Mouse (Mus musculus): ENCODE results near the gene Slc16a3. TPM values are rescaled to one million over a fixed set of nuclear protein-coding genes. Genes with fewer than 3 reads are reported as not detected.
A peak's percentile ranks its signal among the peaks of the same experiment; 100 is the strongest.

The Slc16a3 gene
- polyA plus RNA-seq, 2 experiments: 23.5 to 31.6 TPM

DNA sequence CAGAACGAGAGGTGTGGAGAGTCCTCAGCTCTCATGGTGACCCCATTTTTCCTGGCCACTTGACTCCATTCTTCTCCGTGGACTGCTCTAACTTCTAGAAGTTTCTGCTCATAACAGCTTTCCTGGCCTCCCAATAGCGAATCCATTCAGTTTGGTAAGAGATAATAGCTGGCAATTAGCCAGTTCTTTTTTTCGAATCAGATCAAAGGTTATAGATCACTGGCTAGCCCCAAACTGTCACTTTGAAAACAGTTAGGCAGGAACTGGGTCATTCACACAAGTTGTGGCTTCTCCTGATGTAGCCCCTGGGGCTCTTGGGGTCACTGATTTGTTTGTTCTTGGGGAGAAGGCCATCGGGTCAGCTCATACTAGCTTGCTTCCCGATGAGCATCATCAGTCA, 46.5 kb downstream of the Slc16a3 start:
- DNase-seq (ENCODE audit: low read depth in 3 of 3, low spot score in 3 of 3): no peak
- H3K9ac ChIP-seq (replicated peaks): no peak overlapping the region
- peaks cover 2 to 17% of the 10 kb centered on the region in 2 experiments for H3K4me1 ChIP-seq (replicated peaks; ENCODE audit: control insufficient read depth in 2 of 2, insufficient read depth in 2 of 2, low read length in 1 of 2)
- H3K4me3 ChIP-seq (ENCODE audit: insufficient read depth in 1 of 2, low read depth in 2 of 2, low read length in 2 of 2): no peak overlapping the region
- no peak overlapping the region for H3K27ac ChIP-seq
- no peaks in the 10 kb centered on the region for H3K9me3 ChIP-seq (ENCODE audit: control insufficient read depth, low read length)
- TF ChIP-seq EP300 (IDR thresholded peaks at IDR 0.05; ENCODE audit: low read depth) (no peak), CTCF (IDR thresholded peaks at IDR 0.05; ENCODE audit: low read depth) (no peak)
- H3K36me3 ChIP-seq (replicated peaks; ENCODE audit: control insufficient read depth, insufficient read depth, low read depth): no peaks in the 10 kb centered on the region
- no peak for ATAC-seq (ENCODE audit: insufficient read depth)
- no peak overlapping the region for H3K4me2 ChIP-seq (ENCODE audit: low read depth)
- no peaks in the 10 kb centered on the region for H3K27me3 ChIP-seq (ENCODE audit: control insufficient read depth, insufficient read depth, low read length)
- WGBS (ENCODE audit: insufficient replicate concordance): 70% methylated on average over 6 of the region's 6 CpGs

DNA sequence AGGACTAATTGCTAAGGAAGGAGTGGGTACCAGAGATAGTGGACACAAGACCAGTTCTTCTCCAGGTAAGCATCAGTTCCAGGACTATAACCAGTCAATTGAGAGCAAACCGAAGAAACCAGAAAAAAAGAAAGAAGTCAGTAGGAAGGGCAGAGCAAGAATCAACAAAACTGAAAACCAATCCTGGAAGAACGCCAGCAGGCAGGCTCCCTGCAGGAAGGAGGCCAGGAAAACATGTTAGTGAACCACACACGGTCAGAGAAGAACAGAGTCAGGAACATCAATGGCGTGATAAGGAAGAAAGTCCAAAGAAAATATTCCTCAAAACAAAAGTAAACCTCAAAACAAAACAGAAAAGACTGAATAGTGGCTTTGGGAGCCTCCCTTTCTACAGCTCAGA, 53.7 kb downstream of the Slc16a3 start:
- no peak overlapping the region for H3K27ac ChIP-seq
- H3K4me3 ChIP-seq (ENCODE audit: insufficient read depth in 1 of 2, low read depth in 2 of 2, low read length in 2 of 2): no peak overlapping the region
- no peaks in the 10 kb centered on the region for H3K4me1 ChIP-seq (replicated peaks; ENCODE audit: control insufficient read depth in 2 of 2, insufficient read depth in 2 of 2, low read length in 1 of 2)
- H3K4me2 ChIP-seq (ENCODE audit: low read depth): no peak overlapping the region
- DNase-seq (ENCODE audit: low read depth in 3 of 3, low spot score in 3 of 3): no peak
- H3K27me3 ChIP-seq (ENCODE audit: control insufficient read depth, insufficient read depth, low read length): no peaks in the 10 kb centered on the region
- TF ChIP-seq EP300 (IDR thresholded peaks at IDR 0.05; ENCODE audit: low read depth) (no peak), CTCF (IDR thresholded peaks at IDR 0.05; ENCODE audit: low read depth) (no peak)
- 54% methylated on average over 4 of the region's 4 CpGs for WGBS (ENCODE audit: insufficient replicate concordance)
- no peaks in the 10 kb centered on the region for H3K36me3 ChIP-seq (replicated peaks; ENCODE audit: control insufficient read depth, insufficient read depth, low read depth)
- no peak overlapping the region for H3K9ac ChIP-seq (replicated peaks)
- ATAC-seq (ENCODE audit: insufficient read depth): no peak
- H3K9me3 ChIP-seq (ENCODE audit: control insufficient read depth, low read length): no peaks in the 10 kb centered on the region

DNA sequence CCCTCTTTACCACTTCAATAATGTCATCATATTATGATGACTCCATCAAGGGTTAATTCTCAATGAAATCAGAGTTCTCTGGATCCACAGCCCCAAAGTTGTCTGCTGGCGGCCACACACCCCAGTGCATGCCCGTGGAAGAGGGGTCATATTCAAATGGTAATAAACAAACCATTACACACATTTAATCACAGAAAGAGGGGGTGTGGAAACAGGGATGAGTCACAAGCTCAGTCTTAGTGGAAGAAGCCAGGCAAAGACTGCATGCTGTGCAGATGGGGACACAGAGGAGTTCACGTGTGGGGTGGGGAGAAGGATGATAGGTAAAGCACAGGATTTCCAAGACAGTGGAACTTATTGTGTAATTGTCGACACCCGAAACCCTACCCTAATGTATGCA, 56.0 kb downstream of the Slc16a3 start:
- Histone ChIP-seq H3K27me3 (ENCODE audit: control insufficient read depth, insufficient read depth, low read length) (no peaks in the 10 kb centered on the region), H3K9me3 (ENCODE audit: control insufficient read depth, low read length) (no peaks in the 10 kb centered on the region), H3K4me2 (ENCODE audit: low read depth) (no peak overlapping the region), H3K27ac (no peak overlapping the region), H3K4me3 (ENCODE audit: insufficient read depth in 1 of 2, low read depth in 2 of 2, low read length in 2 of 2) (no peak overlapping the region), H3K4me1 (replicated peaks; ENCODE audit: control insufficient read depth in 2 of 2, insufficient read depth in 2 of 2, low read length in 1 of 2) (no peaks in the 10 kb centered on the region), H3K36me3 (replicated peaks; ENCODE audit: control insufficient read depth, insufficient read depth, low read depth) (no peaks in the 10 kb centered on the region), H3K9ac (replicated peaks) (no peak overlapping the region)
- 65% methylated on average over 5 of the region's 5 CpGs for WGBS (ENCODE audit: insufficient replicate concordance)
- ATAC-seq (ENCODE audit: insufficient read depth) (no peak), DNase-seq (ENCODE audit: low read depth in 3 of 3, low spot score in 3 of 3) (no peak)
- TF ChIP-seq CTCF (IDR thresholded peaks at IDR 0.05; ENCODE audit: low read depth): no peak
- no peak for TF ChIP-seq EP300 (IDR thresholded peaks at IDR 0.05; ENCODE audit: low read depth)

DNA sequence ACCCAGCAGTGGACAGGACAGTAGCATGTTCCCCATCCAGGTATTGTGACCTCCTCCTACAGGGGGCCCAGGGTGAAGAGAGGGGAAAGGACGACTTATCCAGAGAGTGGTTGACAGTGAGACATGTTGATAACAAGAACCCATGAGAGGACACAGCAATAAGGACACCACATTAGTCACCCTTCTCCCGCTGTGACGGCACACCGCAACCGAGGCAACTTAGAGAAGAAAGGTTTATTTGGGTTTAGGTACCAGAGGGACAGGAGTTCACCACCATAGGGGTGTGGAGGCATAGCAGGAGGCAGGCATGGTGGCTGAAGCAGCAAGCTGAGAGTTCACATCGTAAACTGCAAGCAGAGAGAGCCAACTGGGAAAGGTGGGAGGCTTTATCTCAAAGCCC, 57.9 kb downstream of the Slc16a3 start:
- H3K9me3 ChIP-seq (ENCODE audit: control insufficient read depth, low read length): no peaks in the 10 kb centered on the region
- H3K4me2 ChIP-seq (ENCODE audit: low read depth): no peak overlapping the region
- no peak overlapping the region for H3K9ac ChIP-seq (replicated peaks)
- 47% methylated on average over 6 of the region's 6 CpGs for whole genome bisulfite sequencing (ENCODE audit: insufficient replicate concordance)
- no peaks in the 10 kb centered on the region for H3K4me1 ChIP-seq (replicated peaks; ENCODE audit: control insufficient read depth in 2 of 2, insufficient read depth in 2 of 2, low read length in 1 of 2)
- TF ChIP-seq CTCF (IDR thresholded peaks at IDR 0.05; ENCODE audit: low read depth): no peak
- TF ChIP-seq EP300 (IDR thresholded peaks at IDR 0.05; ENCODE audit: low read depth): no peak
- H3K36me3 ChIP-seq (replicated peaks; ENCODE audit: control insufficient read depth, insufficient read depth, low read depth): no peaks in the 10 kb centered on the region
- ATAC-seq (ENCODE audit: insufficient read depth): no peak
- no peak overlapping the region for H3K4me3 ChIP-seq (ENCODE audit: insufficient read depth in 1 of 2, low read depth in 2 of 2, low read length in 2 of 2)
- H3K27ac ChIP-seq: no peak overlapping the region
- H3K27me3 ChIP-seq (ENCODE audit: control insufficient read depth, insufficient read depth, low read length): no peaks in the 10 kb centered on the region
- DNase-seq (ENCODE audit: low read depth in 3 of 3, low spot score in 3 of 3): no peak

DNA sequence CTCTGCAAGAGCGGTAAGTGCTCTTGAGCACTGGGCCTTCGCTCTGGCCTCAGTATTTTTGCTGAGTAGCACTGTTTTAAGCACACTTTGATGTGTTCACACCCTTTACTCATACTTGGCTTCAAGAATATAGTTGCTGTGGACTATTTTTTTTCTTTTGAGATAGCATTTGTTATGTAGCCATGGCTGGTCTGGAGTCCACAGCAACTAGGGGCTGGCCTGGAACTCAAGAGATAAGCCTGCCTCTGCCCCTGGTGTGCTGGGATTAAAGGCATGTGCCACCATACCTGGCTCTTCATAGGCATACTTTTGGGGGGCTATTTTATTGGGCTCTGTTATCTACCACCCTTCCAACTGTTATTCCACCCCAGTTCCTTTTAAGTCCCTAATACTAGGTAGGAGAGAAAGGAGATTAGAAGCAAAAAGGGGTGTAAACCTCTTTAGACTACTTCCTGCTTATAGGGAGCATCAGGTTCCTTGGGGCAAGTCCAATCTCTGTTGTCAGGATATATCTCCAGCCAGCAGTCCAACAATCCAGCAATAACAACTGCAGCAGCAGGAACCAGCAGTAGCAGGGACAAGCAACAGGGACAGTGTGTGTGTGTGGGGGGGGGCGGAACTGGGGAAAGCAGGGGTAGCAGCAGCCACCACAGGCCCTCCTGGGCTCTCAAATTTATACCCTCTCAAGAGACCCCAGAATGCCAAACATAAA, 61.9 kb downstream of the Slc16a3 start:
- no peaks in the 10 kb centered on the region for H3K36me3 ChIP-seq (replicated peaks; ENCODE audit: control insufficient read depth, insufficient read depth, low read depth)
- H3K27ac ChIP-seq: no peak overlapping the region
- no peaks in the 10 kb centered on the region for H3K27me3 ChIP-seq (ENCODE audit: control insufficient read depth, insufficient read depth, low read length)
- TF ChIP-seq EP300 (IDR thresholded peaks at IDR 0.05; ENCODE audit: low read depth) (no peak), CTCF (IDR thresholded peaks at IDR 0.05; ENCODE audit: low read depth) (no peak)
- no peaks in the 10 kb centered on the region for H3K9me3 ChIP-seq (ENCODE audit: control insufficient read depth, low read length)
- H3K9ac ChIP-seq (replicated peaks): no peak overlapping the region
- peaks cover 0 to 3% of the 10 kb centered on the region in 2 experiments; a peak in 1 of 4 replicates for H3K4me1 ChIP-seq (replicated peaks; ENCODE audit: control insufficient read depth in 2 of 2, insufficient read depth in 2 of 2, low read length in 1 of 2)
- H3K4me2 ChIP-seq (ENCODE audit: low read depth): no peak overlapping the region
- no peak overlapping the region for H3K4me3 ChIP-seq (ENCODE audit: insufficient read depth in 1 of 2, low read depth in 2 of 2, low read length in 2 of 2)
- WGBS (ENCODE audit: insufficient replicate concordance): 91% methylated on average over 3 of the region's 3 CpGs
- ATAC-seq (ENCODE audit: insufficient read depth) (peak; percentile 35; the same call in 1 of the 2 replicates), DNase-seq (ENCODE audit: low read depth in 3 of 3, low spot score in 3 of 3) (no peak)

Other genes with a start within 250 kb of the Slc16a3 start
- 64.2 and 78.3 TPM in 2 replicates for gene Cenpx, start 234.7 kb upstream of the Slc16a3 start, polyA plus RNA-seq (2012; rRNA removed)
- gene Cenpx, start 234.7 kb upstream of the Slc16a3 start, polyA plus RNA-seq (2014; fragmentation: Nextera tagmentation; extraction: Ambion mirVana): 119 and 128 TPM in 2 replicates
- gene Lrrc45, start 234.6 kb upstream of the Slc16a3 start, polyA plus RNA-seq (2012; rRNA removed): 6.6 and 9.3 TPM in 2 replicates
- 6.2 and 8.3 TPM in 2 replicates for gene Lrrc45, start 234.6 kb upstream of the Slc16a3 start, polyA plus RNA-seq (2014; fragmentation: Nextera tagmentation; extraction: Ambion mirVana)
- 1.3 and 1.7 TPM in 2 replicates for gene Rac3, start 227.0 kb upstream of the Slc16a3 start, polyA plus RNA-seq (2012; rRNA removed)
- 0.13 TPM in 1 of 2 replicates, not detected in the other for gene Rac3, start 227.0 kb upstream of the Slc16a3 start, polyA plus RNA-seq (2014; fragmentation: Nextera tagmentation; extraction: Ambion mirVana)
- gene Dcxr, start 221.2 kb upstream of the Slc16a3 start, polyA plus RNA-seq (2012; rRNA removed): 10.4 and 11.3 TPM in 2 replicates
- gene Dcxr, start 221.2 kb upstream of the Slc16a3 start, polyA plus RNA-seq (2014; fragmentation: Nextera tagmentation; extraction: Ambion mirVana): 15.1 and 17.0 TPM in 2 replicates
- 0.20 TPM in 1 of 2 replicates, not detected in the other for gene Cbr2, start 216.4 kb upstream of the Slc16a3 start, polyA plus RNA-seq (2012; rRNA removed)
- gene Cbr2, start 216.4 kb upstream of the Slc16a3 start, polyA plus RNA-seq (2014; fragmentation: Nextera tagmentation; extraction: Ambion mirVana): not detected in 2 replicates
- 1.3 and 2.0 TPM in 2 replicates for gene Hmga1b, start 185.7 kb upstream of the Slc16a3 start, polyA plus RNA-seq (2012; rRNA removed)
- gene Hmga1b, start 185.7 kb upstream of the Slc16a3 start, polyA plus RNA-seq (2014; fragmentation: Nextera tagmentation; extraction: Ambion mirVana): 3.8 and 4.3 TPM in 2 replicates
- gene Rfng, start 164.3 kb upstream of the Slc16a3 start, polyA plus RNA-seq (2012; rRNA removed): 8.6 and 10.2 TPM in 2 replicates
- 5.5 and 9.6 TPM in 2 replicates for gene Rfng, start 164.3 kb upstream of the Slc16a3 start, polyA plus RNA-seq (2014; fragmentation: Nextera tagmentation; extraction: Ambion mirVana)
- 65.2 and 66.6 TPM in 2 replicates for gene Gps1, start 164.2 kb upstream of the Slc16a3 start, polyA plus RNA-seq (2012; rRNA removed)
- 76.5 and 78.6 TPM in 2 replicates for gene Gps1, start 164.2 kb upstream of the Slc16a3 start, polyA plus RNA-seq (2014; fragmentation: Nextera tagmentation; extraction: Ambion mirVana)
- gene Dus1l, start 152.1 kb upstream of the Slc16a3 start, polyA plus RNA-seq (2012; rRNA removed): 25.4 and 34.0 TPM in 2 replicates
- 61.2 and 64.3 TPM in 2 replicates for gene Dus1l, start 152.1 kb upstream of the Slc16a3 start, polyA plus RNA-seq (2014; fragmentation: Nextera tagmentation; extraction: Ambion mirVana)
- gene Fasn, start 123.9 kb upstream of the Slc16a3 start, polyA plus RNA-seq (2012; rRNA removed): 51.6 and 59.8 TPM in 2 replicates
- 17.7 and 22.3 TPM in 2 replicates for gene Fasn, start 123.9 kb upstream of the Slc16a3 start, polyA plus RNA-seq (2014; fragmentation: Nextera tagmentation; extraction: Ambion mirVana)
- 1.2 and 1.4 TPM in 2 replicates for gene Ccdc57, start 15.6 kb upstream of the Slc16a3 start, polyA plus RNA-seq (2012; rRNA removed)
- gene Ccdc57, start 15.6 kb upstream of the Slc16a3 start, polyA plus RNA-seq (2014; fragmentation: Nextera tagmentation; extraction: Ambion mirVana): 1.3 and 1.4 TPM in 2 replicates
- 22.5 and 27.0 TPM in 2 replicates for gene Csnk1d, start 42.9 kb downstream of the Slc16a3 start, polyA plus RNA-seq (2012; rRNA removed)
- gene Csnk1d, start 42.9 kb downstream of the Slc16a3 start, polyA plus RNA-seq (2014; fragmentation: Nextera tagmentation; extraction: Ambion mirVana): 17.1 and 19.6 TPM in 2 replicates
- 0.37 and 0.54 TPM in 2 replicates for gene Cd7, start 90.9 kb downstream of the Slc16a3 start, polyA plus RNA-seq (2012; rRNA removed)
- 0.56 and 0.57 TPM in 2 replicates for gene Cd7, start 90.9 kb downstream of the Slc16a3 start, polyA plus RNA-seq (2014; fragmentation: Nextera tagmentation; extraction: Ambion mirVana)
- 0.05 and 0.08 TPM in 2 replicates for gene Sectm1b, start 115.1 kb downstream of the Slc16a3 start, polyA plus RNA-seq (2012; rRNA removed)
- 0.04 TPM in 1 of 2 replicates, not detected in the other for gene Sectm1b, start 115.1 kb downstream of the Slc16a3 start, polyA plus RNA-seq (2014; fragmentation: Nextera tagmentation; extraction: Ambion mirVana)
- gene Sectm1a, start 132.7 kb downstream of the Slc16a3 start, polyA plus RNA-seq (2012; rRNA removed): 1.0 and 1.3 TPM in 2 replicates
- gene Sectm1a, start 132.7 kb downstream of the Slc16a3 start, polyA plus RNA-seq (2014; fragmentation: Nextera tagmentation; extraction: Ambion mirVana): 0.61 and 1.0 TPM in 2 replicates
- gene Tex19.2, start 170.2 kb downstream of the Slc16a3 start, polyA plus RNA-seq (2012; rRNA removed): 0.08 and 0.10 TPM in 2 replicates
- gene Tex19.2, start 170.2 kb downstream of the Slc16a3 start, polyA plus RNA-seq (2014; fragmentation: Nextera tagmentation; extraction: Ambion mirVana): not detected in 2 replicates
- gene Tex19.1, start 197.7 kb downstream of the Slc16a3 start, polyA plus RNA-seq (2012; rRNA removed): 0.06 and 0.08 TPM in 2 replicates
- gene Tex19.1, start 197.7 kb downstream of the Slc16a3 start, polyA plus RNA-seq (2014; fragmentation: Nextera tagmentation; extraction: Ambion mirVana): not detected in 2 replicates
- not detected in 2 replicates for gene Uts2r, start 211.8 kb downstream of the Slc16a3 start, polyA plus RNA-seq (2012; rRNA removed)
- gene Uts2r, start 211.8 kb downstream of the Slc16a3 start, polyA plus RNA-seq (2014; fragmentation: Nextera tagmentation; extraction: Ambion mirVana): not detected in 2 replicates

All from liver, embryonic 14.5 days (tissue).